Mouse (Mus musculus) B cell, adult (primary cell): ENCODE measurements around the gene Rom1. TPM values are rescaled to one million over a fixed set of nuclear protein-coding genes. Genes with fewer than 3 reads are reported as not detected.

Source experiments
- total RNA-seq: library from RNA; stranded (reverse); gene quantifications from 4 replicates; pipeline ENCODE4 v1.2.4, GENCODE M21; 2023; ENCODE audit not compliant: inconsistent age

Gene Rom1
- 3.7 to 4.9 TPM (median 4.3 TPM) in 4 replicates for total RNA-seq

DNA sequence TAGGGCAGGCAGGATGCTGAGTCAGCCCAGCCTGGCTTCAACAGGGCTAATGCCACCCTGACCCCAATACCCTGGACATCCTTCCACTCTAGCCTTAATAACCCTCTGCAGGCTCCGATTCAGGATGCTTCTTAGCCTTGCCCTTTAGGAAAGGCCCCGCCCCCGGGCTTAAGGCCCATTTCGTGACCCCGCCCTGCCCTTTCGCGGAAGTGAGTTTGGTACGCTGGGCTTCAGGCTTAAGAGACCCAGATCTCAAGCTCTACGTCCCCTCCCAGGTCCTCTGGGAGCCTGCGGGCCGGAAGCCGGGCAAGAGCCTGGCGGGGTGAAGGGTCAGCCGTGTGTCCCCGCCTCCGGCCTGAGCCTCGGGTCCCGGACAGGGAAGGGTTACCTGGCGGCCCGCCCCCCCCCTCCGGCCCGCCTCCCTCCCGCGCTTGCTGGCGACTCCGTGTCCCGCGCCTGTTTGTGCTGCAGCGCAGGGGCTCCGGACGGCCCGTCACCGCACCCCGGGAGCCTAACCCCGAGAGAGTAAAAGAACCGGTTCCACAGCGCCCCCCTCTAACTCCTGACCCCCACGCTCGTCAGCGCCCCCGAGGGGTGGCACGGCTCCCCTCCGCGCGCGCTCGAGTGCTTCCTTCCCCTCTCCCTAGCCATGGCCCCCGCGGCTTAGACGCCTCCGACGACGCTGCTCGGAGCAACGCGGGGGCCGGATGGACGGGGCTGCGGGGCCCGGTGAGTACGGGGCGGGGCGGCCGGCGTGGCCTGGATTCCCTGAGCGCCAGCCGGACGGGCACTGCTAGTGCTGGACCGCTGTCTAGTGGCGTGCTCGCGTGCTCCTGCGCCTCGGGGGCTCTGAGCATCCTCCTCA, at the start of gene Rom1, which contains the start of gene Eml3:
TSS of gene Rom1 (minus strand) at position 133 of the 865 bp plus-strand sequence.
TSS of gene Eml3 (plus strand) at position 329 of the 865 bp plus-strand sequence.

DNA sequence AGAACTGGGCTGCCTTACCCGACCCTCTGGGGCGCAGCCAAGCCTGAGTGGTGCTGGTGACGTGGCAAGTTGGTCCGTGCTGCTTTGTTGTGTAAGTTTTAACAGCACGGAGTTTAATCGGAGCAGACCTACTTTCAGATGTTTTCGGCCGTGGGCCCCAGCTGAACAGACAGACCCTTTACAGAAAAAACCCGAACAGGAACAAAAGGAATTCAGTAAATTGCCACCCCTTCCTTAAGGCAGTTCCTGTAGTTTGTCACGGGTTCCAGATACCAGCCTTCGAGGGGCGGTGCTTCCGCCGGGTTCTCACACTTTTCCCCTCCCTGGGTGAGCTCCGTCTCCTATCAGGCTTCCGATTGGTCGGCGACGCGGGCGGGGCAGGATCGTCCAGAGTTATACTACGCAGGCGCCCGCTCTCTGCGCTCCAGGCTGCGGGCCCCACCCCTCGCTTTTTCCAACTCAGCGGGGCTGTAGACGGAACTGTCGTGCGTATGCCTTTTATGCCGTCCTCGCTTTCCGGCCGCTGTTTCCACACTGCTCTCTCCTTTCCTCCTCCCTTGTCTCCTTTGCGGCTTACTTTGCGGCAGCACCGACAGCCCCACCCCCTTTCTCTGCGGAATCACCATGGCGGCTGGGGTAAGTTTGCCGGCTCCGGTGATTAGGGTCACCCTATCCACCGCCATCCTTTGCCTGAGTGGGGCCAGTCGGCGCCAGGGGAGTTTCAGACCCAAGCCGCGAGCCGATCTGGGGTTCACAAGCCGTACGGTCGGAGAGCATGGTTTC, 37.6 kb upstream of the Rom1 start, which contains the start of gene Eef1g:
TSS of gene Eef1g (plus strand) at position 452 of the 783 bp plus-strand sequence.

DNA sequence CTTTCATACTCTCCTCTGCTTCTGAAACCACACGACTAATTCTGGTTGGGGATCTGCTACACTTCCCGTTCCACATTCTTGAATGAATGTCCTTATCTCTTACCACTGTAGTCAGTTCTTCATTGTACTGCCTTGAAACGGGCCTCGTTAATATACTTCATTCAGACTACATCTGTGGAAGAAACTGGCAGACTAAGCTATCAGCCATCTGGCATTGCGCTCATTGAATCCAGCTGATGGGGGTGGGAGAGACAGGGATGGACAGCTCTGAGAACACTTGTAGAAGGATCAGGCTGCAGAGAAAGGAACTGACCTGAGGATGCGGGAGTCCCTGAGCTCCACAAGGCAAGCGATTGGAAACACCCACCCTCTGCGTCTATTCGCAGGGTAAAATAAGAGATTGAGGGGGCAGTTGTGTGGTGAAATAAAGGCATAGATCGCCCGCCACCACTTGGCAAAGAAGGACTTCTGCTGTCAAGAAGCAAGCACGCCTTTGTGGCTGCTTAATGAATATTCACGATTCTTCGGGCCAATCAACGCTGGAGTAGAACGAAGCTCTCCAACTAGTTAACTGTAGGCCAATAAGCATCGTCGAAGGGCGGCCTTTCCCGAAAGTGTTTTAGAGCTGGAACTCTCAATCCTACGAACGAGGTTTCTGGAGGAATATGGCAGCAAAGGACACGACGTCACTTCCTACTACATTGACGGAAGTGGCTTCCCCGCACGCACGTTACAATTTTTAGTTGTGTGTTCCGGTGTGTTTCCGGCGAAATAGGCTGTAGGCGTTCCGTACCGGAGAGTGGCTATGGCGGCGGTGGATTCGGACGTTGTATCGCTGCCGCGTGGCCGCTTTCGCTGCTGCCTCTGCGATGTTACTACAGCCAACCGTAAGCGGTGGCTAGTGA, 24.2 kb upstream of the Rom1 start, which contains the start of gene Tut1:
TSS of gene Tut1 (plus strand) at position 713 of the 905 bp plus-strand sequence.

DNA sequence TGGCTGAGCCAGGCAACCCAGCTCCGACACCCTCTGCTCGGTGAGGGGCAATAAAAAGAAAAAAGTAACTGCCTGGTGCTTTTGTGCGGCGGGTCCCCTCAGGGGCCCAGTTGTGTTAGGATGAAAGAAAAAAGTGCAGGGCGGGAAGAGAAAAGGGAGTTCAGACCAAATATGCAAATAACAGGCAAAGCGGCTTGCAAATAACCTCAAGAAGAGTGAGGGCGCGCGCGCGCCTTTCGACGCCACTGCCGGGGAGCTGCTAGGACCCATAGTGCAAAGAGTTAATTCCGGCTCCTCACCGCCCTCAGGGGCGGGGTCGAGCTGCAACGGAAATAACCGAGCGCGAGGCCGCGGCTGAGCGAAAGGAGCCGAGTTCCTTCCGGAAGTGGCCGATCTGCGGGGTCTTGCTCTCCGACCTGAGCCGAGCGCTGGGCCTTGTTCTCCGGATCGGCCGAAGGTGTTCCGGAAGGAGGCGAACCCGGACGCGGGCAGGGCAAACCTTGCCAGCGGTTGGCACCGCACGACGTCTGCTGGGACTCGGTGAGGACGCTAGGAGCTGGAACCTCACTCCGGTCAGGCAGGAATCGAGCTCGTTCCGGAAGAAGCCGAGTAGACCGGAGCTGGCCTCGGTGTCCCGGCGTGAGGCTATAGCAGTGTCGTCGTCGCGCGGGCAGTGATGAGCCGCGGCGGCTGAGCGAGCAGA, 12.5 kb upstream of the Rom1 start, which contains the start of gene Mta2:
TSS of gene Mta2 (plus strand) at position 361 of the 703 bp plus-strand sequence.

DNA sequence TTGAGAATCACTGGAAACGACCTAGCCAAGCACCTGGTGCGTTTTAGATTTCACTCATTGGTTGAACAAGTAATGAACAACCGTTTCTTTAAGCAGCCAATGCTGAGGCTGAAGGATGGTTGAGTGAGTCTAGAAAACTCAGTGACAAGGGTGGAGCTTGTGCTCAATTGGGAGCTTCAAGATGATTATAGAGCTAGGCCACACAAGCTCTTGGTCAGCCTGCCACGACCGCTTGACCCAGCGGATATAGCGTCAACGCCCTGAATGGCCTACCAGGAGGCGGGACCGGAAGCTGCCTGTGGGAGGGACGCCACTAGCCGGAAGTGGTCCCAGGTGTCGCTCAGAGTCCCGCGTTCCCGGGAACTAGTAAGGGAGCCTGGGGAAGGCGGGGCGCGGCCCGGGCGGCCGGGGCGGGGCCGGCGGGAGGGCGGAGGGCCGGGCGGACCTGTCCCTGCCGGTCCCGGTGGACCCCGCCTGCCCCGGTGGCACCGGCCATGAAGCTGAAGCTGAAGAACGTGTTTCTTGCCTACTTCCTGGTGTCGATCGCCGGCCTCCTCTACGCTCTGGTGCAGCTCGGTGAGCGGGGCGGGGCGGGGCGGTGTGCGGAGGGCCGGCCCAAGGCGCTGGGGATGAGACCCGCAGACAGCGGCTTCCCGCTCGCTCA, 9.0 kb downstream of the Rom1 start, which contains the start of gene B3gat3:
TSS of gene B3gat3 (plus strand) at position 302 of the 664 bp plus-strand sequence.

DNA sequence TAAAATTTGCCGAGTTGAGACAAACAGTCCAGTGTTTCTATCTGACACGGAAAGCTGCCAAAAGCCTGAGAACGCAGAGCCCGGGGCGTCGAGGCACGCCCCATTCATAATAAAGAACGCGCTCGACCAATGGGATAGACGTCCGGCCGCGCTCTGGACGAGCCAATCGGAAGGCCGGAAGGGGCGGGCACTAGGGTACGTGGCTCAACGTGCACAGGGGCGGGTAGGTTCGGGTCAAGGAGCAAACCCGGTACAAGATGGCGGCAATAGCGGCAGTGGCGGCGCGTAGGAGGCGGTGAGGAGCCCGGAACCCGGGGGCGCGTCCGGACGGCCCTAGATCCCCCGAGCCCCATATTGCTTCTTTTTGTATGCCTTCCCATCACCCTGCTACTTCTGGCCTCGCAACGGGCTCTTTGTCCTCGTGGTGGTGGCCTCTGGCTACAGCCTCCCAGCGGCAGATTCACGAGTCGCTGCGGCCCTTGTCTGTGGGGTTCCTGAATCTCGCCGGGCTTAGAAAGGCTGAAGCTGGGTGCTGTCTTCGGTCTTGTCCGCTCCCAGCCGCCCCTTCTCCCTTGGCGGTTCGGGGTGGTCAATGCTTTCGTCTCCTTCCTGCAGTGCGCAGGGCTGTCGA, 31.2 kb downstream of the Rom1 start, which contains the start of gene Ganab:
TSS of gene Ganab (plus strand) at position 207 of the 631 bp plus-strand sequence.

DNA sequence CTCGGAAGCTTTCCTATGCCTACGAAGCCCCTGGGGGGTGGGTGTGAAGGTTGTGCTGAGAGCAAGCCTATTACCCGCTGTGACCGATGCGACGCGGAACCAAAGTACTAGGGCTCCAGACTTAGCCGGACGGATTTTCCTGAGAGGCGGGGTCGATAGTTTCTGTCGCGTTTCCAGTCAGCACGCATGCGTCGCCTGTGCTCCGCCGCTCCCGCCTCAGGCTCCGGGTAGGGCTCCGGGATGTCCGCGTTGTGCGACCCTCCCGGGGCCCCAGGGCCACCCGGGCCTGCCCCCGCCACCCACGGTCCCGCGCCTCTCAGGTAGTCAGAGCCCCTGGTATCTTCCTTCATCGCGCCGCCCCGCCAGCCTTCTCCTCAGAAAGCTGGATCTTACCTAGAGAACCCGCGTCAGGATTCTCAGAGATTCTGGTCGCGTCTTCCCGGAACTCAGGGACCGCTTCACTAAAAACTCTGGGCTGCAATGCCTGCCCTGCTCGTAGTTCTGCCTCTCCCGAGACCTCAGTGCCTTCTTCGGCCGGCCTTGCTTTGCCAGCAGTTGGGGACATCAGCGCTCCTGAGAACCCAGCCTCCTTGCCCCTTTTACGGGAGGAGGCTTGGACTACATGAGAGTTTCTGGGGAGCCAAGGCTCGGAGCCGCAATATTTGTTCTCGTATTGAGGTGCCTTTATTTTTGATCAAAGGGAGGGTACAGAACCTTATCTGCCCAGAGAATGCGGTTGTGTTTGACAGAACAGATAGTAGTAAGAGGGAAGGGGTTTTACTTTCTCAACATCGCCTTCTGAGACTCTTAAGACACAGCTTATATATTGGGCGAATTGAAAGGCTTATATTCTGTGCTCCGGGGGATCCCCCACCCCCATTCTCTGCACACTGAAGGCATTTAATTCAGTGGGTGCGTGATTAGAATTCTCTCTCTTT, 36.1 kb downstream of the Rom1 start, which contains the start of gene Ints5:
TSS of gene Ints5 (plus strand) at position 177 of the 938 bp plus-strand sequence.

DNA sequence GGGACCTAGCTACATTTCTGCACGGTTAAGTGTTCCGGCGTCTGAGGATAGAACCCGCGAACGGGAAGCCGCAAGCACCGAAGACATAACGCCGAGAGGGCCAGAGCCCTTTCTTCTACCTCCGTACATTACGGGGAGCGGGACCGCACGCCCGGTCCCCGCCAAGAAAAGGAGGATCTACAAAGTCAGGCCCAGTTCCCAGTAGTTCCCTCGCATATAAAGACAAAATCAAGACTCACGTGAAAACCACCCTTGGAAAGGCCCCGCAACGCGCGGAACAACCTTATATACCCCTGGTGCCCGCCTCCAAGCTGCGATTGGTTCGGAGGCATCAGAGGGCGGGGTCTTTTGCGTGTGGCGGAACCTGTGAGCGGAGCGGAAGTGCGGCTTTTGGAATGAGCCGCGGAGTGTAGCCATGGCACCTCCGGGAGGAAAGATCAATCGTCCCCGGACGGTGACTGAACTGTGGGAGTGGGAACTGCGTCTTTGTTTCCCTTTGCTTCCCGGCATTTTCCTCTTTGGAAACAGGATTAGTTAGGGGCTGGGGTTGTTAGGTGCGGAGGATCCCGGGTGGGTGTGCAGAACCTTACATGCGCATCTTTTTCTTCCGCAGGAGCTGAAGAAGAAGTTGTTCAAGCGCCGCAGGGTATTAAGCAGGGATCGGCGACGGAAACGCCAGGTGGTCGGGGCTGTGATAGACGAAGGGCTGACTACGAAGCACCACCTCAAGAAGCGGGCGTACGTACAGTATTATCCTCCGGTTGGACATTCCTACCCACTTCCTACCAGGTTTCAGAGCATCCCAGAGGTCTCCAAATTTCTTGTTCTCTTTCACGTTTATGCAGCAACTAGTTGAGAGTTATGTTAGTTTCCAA, 40.4 kb downstream of the Rom1 start, which contains the start of the genes 1810009A15Rik and Gm49416:
TSS of gene 1810009A15Rik (plus strand) at position 343 of the 875 bp plus-strand sequence.
TSS of gene Gm49416 (plus strand) at position 416 of the 875 bp plus-strand sequence.

DNA sequence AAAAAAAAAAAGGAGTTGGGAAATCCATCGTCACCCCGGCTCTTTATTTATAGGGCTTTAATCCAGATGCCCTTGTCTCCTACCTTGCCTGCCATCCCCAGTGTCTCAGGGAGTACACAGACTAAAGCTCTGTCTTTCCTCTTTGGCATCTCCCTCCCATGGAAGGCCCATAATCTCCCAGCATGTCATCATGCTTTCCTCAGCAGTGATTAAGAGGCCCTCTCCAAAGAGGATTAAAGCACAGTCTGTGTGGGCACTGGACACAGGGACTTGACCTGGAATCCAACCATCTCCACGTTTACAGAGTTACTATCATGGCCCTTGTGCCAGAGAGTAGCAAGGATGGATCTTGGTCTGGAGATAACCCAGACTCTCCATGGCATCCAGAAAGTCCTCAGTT, 45.5 kb downstream of the Rom1 start, which contains the start of the genes Lbhd1 and Gm49403:
TSS of gene Lbhd1 (plus strand) at position 117 of the 400 bp plus-strand sequence.
TSS of gene Gm49403 (plus strand) at position 315 of the 400 bp plus-strand sequence.

DNA sequence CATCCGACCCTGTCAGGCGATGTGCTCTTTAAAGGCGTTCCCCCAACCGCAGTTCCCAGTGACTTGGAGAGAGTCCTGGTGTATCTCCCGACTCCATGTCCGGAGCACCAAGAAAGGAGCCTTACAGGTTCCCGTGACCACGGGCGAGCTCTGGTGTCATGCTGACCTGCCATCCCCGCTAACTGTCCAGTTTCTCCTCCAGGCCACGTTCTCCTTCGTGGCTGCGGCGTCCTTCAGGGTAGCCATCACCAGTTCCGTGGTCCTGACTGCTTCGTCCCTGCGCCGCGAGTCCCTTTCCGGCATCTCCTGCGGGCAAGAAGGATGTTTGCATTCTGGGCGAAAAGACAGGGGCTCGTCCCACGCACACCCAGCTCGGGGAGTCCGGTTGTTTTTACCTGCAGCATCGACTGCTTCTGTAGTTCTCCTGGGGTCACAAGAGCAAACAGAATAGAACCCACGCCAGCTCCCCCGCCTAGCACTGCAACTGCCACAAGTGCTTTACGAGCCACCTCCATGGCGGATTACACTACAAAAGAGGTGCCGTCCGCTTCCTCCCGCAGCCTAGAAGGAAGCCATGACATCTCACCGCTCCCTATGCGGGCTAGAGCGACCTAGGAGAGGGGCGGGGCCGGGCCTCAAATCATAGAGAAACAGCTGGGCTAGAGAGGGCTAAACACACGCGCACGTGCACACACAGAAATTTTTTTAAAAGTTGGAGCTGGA, 48.7 kb downstream of the Rom1 start, which contains the start of gene Uqcc3:
TSS of gene Uqcc3 (minus strand) at position 613 of the 723 bp plus-strand sequence.

Other genes starting within 250 kb of the Rom1 start
- 215 to 230 TPM (median 221 TPM) in 4 replicates for gene Slc3a2, start 206.0 kb downstream of the Rom1 start, total RNA-seq
- 66.4 to 86.6 TPM (median 70.6 TPM) in 4 replicates for gene Wdr74, start 193.5 kb downstream of the Rom1 start, total RNA-seq
- gene 1700092M07Rik, start 188.6 kb downstream of the Rom1 start, total RNA-seq = 4.2 to 4.8 TPM (median 4.5 TPM) in 4 replicates
- gene Stx5a, start 187.9 kb downstream of the Rom1 start, total RNA-seq = 209 to 258 TPM (median 241 TPM) in 4 replicates
- gene Nxf1, start 172.3 kb downstream of the Rom1 start, total RNA-seq = 374 to 413 TPM (median 398 TPM) in 4 replicates
- 28.8 to 38.3 TPM (median 33.5 TPM) in 4 replicates for gene Tmem223, start 158.4 kb downstream of the Rom1 start, total RNA-seq
- gene Tmem179b, start 154.9 kb downstream of the Rom1 start, total RNA-seq = 70.3 to 85.2 TPM (median 76.3 TPM) in 4 replicates
- 18.7 to 25.0 TPM (median 24.5 TPM) in 4 replicates for gene Taf6l, start 142.9 kb downstream of the Rom1 start, total RNA-seq
- gene Polr2g, start 130.8 kb downstream of the Rom1 start, total RNA-seq = 59.9 to 73.9 TPM (median 64.1 TPM) in 4 replicates
- 1.1 to 2.0 TPM (median 1.6 TPM) in 4 replicates for gene Zbtb3, start 126.8 kb downstream of the Rom1 start, total RNA-seq
- gene Ttc9c, start 110.0 kb downstream of the Rom1 start, total RNA-seq = 29.7 to 34.2 TPM (median 31.8 TPM) in 4 replicates
- gene Hnrnpul2, start 109.3 kb downstream of the Rom1 start, total RNA-seq = 114 to 120 TPM (median 118 TPM) in 4 replicates
- gene AC129217.1, start 99.6 kb downstream of the Rom1 start, total RNA-seq = 9.1 to 16.6 TPM (median 9.7 TPM) in 4 replicates
- 46.7 to 50.3 TPM (median 48.0 TPM) in 4 replicates for gene Bscl2, start 91.9 kb downstream of the Rom1 start, total RNA-seq
- not detected in 4 replicates for gene Gng3, start 90.2 kb downstream of the Rom1 start, total RNA-seq
- 0.54 to 0.93 TPM (median 0.74 TPM) in 4 replicates for gene Lrrn4cl, start 78.6 kb downstream of the Rom1 start, total RNA-seq
- gene Ubxn1, start 57.9 kb downstream of the Rom1 start, total RNA-seq = 131 to 153 TPM (median 146 TPM) in 4 replicates
- gene Uqcc3, start 48.4 kb downstream of the Rom1 start, total RNA-seq = 20.4 to 22.0 TPM (median 20.8 TPM) in 4 replicates
- 5.8 to 25.1 TPM (median 14.5 TPM) in 4 replicates for gene Lbhd1, start 45.6 kb downstream of the Rom1 start, total RNA-seq
- gene Gm49403, start 45.4 kb downstream of the Rom1 start, total RNA-seq = not detected in 4 replicates
- gene 1810009A15Rik, start 40.5 kb downstream of the Rom1 start, total RNA-seq = 37.3 to 46.2 TPM (median 41.3 TPM) in 4 replicates
- 3.4 to 6.4 TPM in 2 of 4 replicates, not detected in the others for gene Gm49416, start 40.4 kb downstream of the Rom1 start, total RNA-seq
- gene Ints5, start 36.4 kb downstream of the Rom1 start, total RNA-seq = 17.3 to 21.1 TPM (median 20.2 TPM) in 4 replicates
- 154 to 162 TPM (median 156 TPM) in 4 replicates for gene Ganab, start 31.3 kb downstream of the Rom1 start, total RNA-seq
- gene B3gat3, start 9.0 kb downstream of the Rom1 start, total RNA-seq = 64.7 to 70.7 TPM (median 65.6 TPM) in 4 replicates
- 81.6 to 99.9 TPM (median 83.4 TPM) in 4 replicates for gene Eml3, start 196 bp upstream of the Rom1 start, total RNA-seq
- 194 to 213 TPM (median 202 TPM) in 4 replicates for gene Mta2, start 12.5 kb upstream of the Rom1 start, total RNA-seq
- 41.4 to 46.3 TPM (median 43.1 TPM) in 4 replicates for gene Tut1, start 24.5 kb upstream of the Rom1 start, total RNA-seq
- gene Eef1g, start 37.7 kb upstream of the Rom1 start, total RNA-seq = 498 to 534 TPM (median 511 TPM) in 4 replicates
- gene Ahnak, start 59.9 kb upstream of the Rom1 start, total RNA-seq = 110 to 155 TPM (median 141 TPM) in 4 replicates
- not detected in 4 replicates for gene Scgb1a1, start 158.6 kb upstream of the Rom1 start, total RNA-seq
- 22.6 to 36.7 TPM (median 30.9 TPM) in 4 replicates for gene Asrgl1, start 206.3 kb upstream of the Rom1 start, total RNA-seq